Mouse (Mus musculus) layer of hippocampus, adult 9-10 months (tissue): ENCODE results near the gene Gm49405.
A peak's percentile ranks its signal among the peaks of the same experiment; 100 is the strongest.

Source experiments
- DNase-seq: peaks from one replicate; pipeline ENCODE4 v3.0.0; 2022; ENCODE audit warnings: low spot score

The Gm49405 gene

DNA sequence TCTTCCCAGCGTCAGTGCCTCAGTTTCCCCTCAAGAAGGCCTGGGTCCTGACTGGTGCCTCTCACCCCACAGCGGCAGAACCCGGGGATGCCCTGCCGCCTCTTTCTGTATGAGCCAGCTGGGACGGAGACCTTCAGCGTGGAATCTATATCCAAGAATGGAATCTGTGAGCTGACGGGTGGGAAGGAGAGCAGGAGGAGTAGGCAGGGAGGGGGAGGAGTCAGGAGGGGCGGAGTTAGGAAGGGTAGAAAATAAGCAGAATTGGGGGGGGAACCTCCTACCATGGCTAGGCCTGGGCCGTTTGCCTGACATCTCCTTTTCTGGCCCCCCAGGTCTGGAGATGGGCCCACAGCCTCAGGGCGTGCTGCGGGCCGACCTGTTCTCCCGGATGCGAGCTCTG is 12.4 kb upstream of the Gm49405 start:
- no peak for DNase-seq

DNA sequence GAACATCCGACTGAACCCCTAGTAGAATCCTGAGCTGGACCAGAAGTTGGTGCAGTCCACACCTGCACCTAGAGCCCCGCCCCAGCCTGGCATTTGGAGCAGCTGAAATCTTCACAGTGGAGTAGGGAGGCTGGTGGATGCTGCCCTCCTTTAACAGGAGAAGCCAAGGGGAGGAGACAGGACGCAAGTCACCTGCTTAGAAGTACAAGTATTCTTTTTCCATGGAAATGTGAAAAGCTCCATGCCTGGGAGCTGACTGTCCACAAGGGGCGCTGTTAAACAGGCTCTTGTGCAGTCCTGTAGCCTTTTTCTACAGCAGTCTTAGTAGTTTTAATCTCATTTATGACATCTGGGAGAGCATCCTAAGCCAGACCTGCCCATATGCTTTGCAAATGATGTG is 11.7 kb upstream of the Gm49405 start:
- DNase-seq = no peak

- DNase-seq = no peak
Measured at GRCm38 (mm10) chr19:3990804-3991203, 9.6 kb upstream of the Gm49405 start.

DNA sequence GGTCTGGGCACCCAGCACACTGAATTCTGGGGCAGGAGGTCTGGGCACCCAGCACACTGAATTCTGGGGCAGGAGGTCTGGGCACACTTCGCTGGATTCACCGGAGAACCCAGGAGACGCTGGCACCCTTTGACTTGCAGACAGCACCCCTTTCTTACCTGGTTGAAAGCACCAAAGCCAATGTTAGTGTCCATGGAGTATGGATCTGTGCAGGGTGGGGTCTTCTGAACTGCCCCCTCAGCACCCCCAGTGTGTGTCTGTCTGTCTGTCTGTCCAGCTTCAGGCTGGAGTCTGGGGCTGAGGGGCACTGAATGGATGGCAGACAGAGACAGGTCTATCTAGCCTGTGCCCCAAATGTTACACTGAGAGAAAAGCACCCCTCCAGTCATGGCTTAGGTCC is 8.9 kb upstream of the Gm49405 start:
- no peak for DNase-seq

DNA sequence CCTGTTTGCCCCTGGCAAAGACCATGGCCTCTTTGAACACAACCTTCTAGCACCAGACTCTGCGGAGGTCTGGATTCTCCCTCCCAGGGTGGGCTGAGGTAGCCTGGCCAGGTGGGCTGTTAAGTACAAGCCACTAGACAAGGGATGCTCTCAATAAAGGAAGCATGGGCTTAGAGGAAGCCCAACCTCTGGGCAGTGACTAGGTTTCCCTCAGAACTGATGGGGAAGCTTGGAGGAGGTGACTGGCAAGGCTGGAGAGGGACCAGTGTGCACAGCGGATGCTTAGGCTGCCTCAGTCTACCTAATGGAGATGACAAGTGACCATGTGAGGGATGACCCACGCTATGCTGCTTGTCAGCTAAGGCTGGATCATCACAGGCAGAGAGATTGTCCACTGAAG is 8.5 kb upstream of the Gm49405 start:
- no peak for DNase-seq

- DNase-seq = no peak
Measured at GRCm38 (mm10) chr19:3992416-3992815, 8.0 kb upstream of the Gm49405 start, which contains the start of gene Tbx10. Gene Tbx10, plus strand, starts transcription at chr19:3992752.

DNA sequence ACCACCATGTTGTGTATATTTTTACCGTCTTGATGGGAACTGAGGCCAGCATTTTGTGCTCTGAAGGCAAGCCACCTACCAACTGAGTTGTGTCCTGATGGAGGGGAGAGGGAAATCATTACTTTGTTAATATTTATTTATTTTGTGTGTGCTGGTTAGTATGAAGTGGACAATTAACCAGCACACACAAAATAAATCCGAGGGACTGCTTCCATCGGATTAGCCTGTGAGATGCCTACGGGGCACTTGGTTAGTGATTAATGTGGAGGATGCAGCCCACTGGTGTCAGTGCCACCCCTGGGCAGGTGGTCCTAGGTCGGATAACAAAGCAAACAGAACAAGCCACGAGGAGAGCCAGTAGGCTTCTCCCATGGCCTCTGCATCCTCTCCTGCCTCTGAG is 5.5 kb upstream of the Gm49405 start:
- DNase-seq = no peak

DNA sequence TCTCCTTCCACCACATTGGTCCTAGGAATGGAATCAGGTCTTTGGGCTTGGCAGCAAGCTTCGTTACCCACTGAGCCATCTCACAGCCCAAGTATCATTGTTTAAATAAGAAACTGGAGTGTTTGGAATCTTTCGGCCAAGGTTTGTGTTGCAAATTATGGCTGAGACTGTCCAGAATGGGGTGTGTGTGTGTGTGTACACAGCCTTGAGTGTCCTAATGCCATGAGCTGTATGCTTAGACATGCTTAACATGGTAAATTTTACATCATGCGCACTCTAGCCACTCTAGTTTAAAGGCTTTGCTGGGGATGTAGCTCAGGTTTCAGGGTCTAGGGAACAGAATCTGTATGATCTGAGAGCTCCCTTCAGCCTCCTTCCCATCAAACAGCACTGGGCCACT is 4.9 kb upstream of the Gm49405 start:
- no peak for DNase-seq

GRCm38 (mm10) chr19:3996106-3996505 is 4.3 kb upstream of the Gm49405 start:
- no peak for DNase-seq

DNA sequence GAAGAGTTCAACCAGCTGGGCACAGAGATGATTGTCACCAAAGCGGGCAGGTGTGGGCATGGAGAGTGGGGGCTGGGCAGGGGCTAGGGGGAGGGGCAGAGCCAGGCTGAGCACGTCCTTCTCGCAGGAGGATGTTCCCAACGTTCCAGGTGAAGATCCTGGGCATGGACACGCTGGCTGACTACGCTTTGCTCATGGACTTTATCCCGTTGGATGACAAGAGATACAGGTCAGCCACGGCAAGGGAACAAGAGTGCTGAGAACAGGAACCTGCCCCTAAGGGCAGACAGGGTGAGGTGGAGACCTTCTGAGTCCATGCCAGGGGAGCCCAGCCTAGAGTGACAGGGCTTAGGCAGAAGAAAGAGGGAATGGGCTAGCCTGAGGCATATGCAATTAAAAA is 3.7 kb upstream of the Gm49405 start:
- no peak for DNase-seq

- DNase-seq = no peak
Measured at GRCm38 (mm10) chr19:3997231-3997630, 3.2 kb upstream of the Gm49405 start.

- no peak for DNase-seq
Measured at GRCm38 (mm10) chr19:3998335-3998734, 2.1 kb upstream of the Gm49405 start.

DNA sequence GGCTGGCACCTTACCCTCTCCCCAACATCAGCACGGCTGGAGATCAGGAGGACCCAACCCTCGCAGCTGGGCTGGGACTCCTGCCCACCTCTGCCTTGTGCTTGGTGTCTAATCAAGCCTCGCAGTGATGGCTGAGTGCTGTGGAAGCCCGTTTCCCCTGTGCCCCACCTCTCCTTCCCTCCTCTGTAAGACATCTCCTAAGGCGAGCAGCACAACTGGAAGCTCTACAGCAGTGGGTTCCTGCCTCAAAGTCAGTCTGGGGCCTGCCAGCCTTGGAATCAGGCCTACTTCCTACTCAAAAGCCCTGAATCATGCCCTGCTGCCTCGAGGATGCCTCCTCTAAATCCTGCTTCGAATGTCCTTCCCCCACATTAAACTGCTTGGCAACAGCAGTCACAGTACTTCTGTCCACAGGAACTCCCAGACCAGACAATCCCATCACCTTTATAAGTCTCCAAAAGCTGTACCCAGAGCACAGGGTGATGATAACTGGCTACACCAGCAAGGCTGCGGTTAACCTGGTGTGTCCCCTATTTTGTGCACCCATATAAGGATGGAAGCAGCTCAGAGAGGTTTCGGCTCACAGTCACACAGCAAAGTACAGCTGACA is 1.2 kb upstream of the Gm49405 start:
- DNase-seq = no peak

DNA sequence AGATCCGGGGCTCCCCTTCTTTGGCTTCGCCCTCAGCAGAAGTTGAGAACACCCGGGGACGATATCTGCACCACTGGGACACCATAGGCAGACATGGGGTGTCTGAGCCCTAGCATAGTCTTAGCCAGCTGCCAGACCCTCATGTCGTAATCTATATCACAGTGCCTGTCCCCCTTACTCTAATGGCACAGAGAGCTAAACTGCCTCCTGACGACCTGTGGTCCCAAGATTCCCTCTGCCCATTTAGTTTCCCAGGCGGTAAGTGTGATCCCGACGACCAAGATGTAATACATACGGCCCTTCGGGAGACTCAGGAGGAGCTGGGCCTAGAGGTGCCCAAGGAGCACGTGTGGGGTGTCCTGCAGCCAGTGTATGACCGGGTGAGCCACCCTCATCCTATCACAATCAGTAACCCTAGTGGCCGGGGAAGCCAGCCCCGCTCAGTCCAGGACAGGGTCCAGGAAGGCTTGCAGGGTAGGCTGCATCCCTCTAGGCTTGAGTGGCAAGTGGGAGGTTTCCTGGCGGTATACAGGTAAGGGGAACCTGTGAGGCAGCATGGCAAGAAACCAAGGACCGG is 611 bp downstream of the Gm49405 start:
- no peak for DNase-seq

GRCm38 (mm10) chr19:4001752-4002151 is 1.3 kb downstream of the Gm49405 start:
- DNase-seq = no peak

GRCm38 (mm10) chr19:4003112-4003511 is 2.7 kb downstream of the Gm49405 start, which contains the start of gene Doc2g:
Gene Doc2g, plus strand, starts transcription at chr19:4003313.
- no peak for DNase-seq

DNA sequence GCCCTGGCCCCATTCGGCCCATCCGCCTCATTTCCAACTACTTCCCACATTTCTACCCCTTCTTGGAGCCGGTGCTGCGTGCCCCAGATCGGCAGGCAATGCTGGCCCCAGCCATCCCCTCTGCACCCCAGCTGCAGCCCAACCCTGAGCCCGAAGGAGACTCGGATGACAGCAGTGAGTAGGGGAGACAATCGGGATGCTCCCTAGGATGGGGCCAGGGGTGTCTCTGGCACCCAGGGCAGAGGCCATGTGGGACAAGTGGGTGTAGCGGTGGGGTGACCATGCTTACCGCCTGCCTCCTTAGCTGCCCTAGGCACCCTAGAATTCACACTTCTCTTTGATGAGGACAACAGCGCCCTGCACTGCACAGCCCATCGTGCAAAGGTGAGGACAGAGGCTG is 3.2 kb downstream of the Gm49405 start:
- DNase-seq = no peak

DNA sequence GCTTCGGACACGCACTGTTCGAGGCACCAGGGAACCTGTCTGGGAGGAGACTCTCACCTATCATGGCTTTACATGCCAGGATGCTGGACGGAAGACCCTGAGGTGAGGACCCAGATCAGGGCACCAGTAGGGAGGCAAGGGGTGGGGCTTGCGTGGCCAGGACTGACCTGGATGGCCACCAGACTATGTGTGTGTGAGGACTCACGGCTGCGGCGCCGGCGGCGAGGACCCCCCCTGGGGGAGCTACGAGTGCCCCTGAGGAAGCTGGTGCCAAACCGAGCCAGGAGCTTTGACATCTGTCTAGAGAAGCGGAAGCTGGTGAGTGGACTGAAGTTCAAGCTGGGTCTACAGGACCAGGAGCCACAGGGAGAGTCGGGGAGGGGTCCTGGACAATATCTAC is 3.9 kb downstream of the Gm49405 start:
- no peak for DNase-seq

DNA sequence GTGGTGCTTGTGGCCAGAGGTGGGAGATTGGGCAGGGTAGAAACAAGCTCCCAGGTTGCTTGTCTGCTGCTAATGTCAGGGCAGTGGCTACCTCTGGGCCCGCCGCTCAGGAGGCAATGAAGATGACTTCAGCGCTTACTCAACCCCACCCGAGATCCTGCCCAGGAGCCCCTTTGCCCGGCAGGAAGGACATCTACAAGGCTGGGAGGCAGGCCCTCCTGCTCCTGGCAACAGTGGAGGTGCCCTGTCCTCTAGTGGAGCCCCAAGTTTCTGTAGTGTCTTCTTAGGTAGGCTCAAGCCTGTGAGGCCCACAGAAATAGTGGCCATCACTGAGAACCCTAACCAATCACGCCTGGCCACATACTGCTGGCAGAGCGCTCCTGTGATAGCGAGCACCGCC is 4.7 kb downstream of the Gm49405 start:
- no peak for DNase-seq

- no peak for DNase-seq
Measured at GRCm38 (mm10) chr19:4005971-4006370, 5.5 kb downstream of the Gm49405 start.

DNA sequence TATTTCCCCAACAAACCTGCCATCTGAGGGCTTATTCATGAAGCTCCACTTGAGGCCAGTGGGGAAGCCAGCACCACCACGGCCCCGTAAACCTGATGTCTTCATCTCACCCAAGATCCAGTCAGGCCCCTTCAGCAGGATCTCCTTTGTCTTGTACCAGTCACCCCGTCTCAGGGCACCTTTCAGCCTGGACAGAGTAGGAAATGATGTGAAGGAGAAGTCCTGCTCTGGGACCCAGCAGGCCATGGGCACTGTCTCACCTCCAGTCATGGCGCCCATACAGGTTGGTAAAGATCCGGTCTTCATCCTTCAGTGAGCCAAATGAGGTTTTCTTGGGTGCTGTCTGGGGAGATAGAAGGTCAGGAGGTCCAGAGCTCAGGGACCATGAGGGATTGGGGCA is 10.7 kb downstream of the Gm49405 start:
- DNase-seq = no peak

DNA sequence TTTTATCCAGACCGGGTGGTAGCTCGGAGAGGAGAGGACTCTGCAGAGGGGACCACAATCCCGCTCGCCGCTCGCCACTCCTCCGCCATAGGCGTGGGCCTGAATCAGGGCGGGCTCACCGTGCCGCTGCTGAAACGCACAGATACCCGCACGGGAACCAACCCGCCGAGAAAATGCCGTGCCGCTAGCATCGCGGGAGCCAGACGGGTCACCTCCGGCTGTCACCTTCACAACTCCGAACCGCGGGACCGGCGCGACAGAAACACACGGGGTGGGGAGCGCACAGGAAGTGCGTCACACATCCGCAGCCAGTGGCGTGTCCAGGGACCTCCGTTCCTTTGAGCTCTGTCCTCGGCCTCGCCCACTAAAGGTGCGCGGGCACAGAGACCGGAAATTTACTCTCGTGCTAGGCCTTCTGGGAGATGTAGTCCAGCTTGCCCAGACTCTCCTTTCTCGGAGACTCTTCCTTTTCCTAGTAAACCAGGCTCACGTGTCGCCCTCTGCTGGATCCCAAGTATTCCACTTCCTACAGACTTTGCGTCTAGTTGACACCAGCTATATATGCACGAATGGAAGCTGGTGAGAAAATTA is 12.1 kb downstream of the Gm49405 start, which contains the start of gene Ndufv1:
TSS of gene Ndufv1 (minus strand) at position 375 of the 591 bp plus-strand sequence.
- DNase-seq = peak; percentile 94

DNA sequence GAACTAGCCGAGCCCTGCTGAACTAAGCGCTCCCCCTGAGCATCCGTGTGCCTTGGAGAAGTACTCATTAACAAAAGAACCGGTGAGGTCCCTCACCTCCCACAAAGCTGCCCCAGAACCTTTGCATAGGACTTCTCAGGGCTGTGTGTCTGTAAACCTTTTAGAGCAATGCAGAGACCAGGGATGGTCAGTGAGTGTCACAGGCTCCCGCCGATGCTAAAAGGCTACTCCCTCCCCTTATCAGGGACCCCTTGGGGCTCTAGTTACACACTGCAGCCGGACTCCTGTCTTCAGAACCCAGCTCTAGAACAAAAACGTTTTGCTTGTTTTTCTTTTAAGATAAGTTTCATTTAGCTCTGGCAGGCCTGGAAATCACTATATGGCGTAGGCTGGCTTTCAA is 12.6 kb downstream of the Gm49405 start:
- no peak for DNase-seq

- DNase-seq = no peak
Measured at GRCm38 (mm10) chr19:4014802-4015201, 14.4 kb downstream of the Gm49405 start.
